Mouse (Mus musculus) spleen, adult 2 months (tissue): ENCODE measurements around the gene Pdia3. TPM values are rescaled to one million over a fixed set of nuclear protein-coding genes. Genes with fewer than 3 reads are reported as not detected.
"Not testable (repeated sequence)": the region's sequence is repeated elsewhere in the genome, so short reads cannot be mapped to it uniquely, and the experiment has no call there.

Source experiments
- DNase-seq, 2 experiments: peaks; one replicate each; pipeline versions ENCODE4 v3.0.0 to v3.0.0-alpha.2; 2012 to 2021; ENCODE audit warnings: low spot score in 2 of 2, low read depth in 1 of 2
- H3K27ac ChIP-seq: fragments of 200-500 bp; 2 replicates; pipeline ENCODE4 v1.5.1; 2012; ENCODE audit warnings: low read length, inconsistent platforms; ENCODE audit not compliant: insufficient read depth
- H3K27me3 ChIP-seq: fragments of 200-500 bp; 2 replicates; pipeline ENCODE4 v1.6.1; 2012; ENCODE audit warnings: mild to moderate bottlenecking, moderate library complexity, low read length, inconsistent platforms; ENCODE audit not compliant: control insufficient read depth, insufficient read depth
- H3K36me3 ChIP-seq: fragments of 200-500 bp; 2 replicates; pipeline ENCODE4 v1.6.1; 2012; ENCODE audit warnings: mild to moderate bottlenecking, low read length, inconsistent platforms; ENCODE audit not compliant: control insufficient read depth, insufficient read depth
- H3K4me1 ChIP-seq: fragments of 200-500 bp; 2 replicates; pipeline ENCODE4 v1.6.1; 2011; ENCODE audit warnings: inconsistent platforms; ENCODE audit not compliant: control insufficient read depth, insufficient read depth, insufficient read length
- H3K4me3 ChIP-seq: fragments of 200-500 bp; 2 replicates; pipeline ENCODE4 v1.5.1; 2011; ENCODE audit warnings: mild to moderate bottlenecking, inconsistent platforms; ENCODE audit not compliant: insufficient read depth, insufficient read length; ENCODE audit errors: extremely low read depth
- CTCF ChIP-seq: fragments of 200-500 bp; IDR thresholded peaks from 2 replicates; pipeline ENCODE4 v1.5.1; 2011; ENCODE audit warnings: mild to moderate bottlenecking, inconsistent platforms; ENCODE audit not compliant: insufficient read depth, insufficient read length, insufficient replicate concordance; ENCODE audit errors: extremely low read depth
- POLR2A ChIP-seq: fragments of 200-500 bp; IDR thresholded peaks from 2 replicates; pipeline ENCODE4 v1.6.1; 2011; ENCODE audit warnings: low read depth, low read length, inconsistent platforms
- WGBS: fragments of 180-500 bp; shearing (Covaris S2); methylation state at CpG from one replicate; pipeline ENCODE4 v1.1.7; 2018; 5-methylcytosine and 5-hydroxymethylcytosine counted together
- polyA plus RNA-seq: library from polyadenylated mRNA; depleted of rRNA; stranded (reverse); fragments of >200 nt; gene quantifications from 2 replicates; pipeline ENCODE4 v1.2.3, GENCODE M21; 2012; rRNA removed

The Pdia3 gene
- polyA plus RNA-seq, 1 experiment = 214 TPM

DNA sequence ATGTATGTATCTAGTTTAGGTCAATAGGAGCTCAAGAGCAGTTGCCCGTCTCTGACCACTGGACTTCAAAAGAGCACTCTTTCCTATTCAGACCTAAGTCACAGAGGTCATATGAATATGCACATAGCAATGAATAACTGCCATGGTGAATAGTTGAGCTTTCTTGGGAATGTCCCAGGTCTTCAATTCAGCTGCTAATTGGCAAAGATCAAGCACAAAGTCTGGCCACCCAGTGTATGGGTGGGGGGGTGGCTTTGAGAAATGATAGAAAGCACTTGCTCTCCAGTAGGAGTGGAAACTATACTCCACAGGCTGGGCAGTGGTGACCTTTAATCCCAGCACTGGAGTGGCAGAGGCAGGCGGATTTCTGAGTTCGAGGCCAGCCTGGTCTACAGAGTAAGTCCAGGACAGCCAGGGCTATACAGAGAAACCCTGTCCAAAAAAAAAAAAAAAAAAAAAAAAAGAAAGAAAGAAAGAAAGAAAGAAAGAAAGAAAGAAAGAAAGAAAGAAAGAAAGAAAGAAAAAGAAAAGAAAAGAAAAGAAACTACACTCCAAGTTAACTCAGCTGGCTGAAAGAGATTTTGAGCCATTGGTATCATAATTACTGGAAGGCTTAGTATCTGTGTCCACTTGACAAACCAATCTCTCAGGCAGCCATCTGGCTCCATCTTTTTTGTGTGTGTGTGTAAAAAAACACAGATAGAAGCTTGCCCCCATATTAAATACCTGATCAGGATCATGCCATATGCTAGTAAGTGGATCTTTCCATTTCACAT, 64.1 kb downstream of the Pdia3 start:
- no peaks in the 10 kb centered on the region for H3K36me3 ChIP-seq
- TF ChIP-seq POLR2A = no peak
- no peak for TF ChIP-seq CTCF
- H3K4me1 ChIP-seq = peaks cover 3% of the 10 kb centered on the region; the same call in 1 of the 2 replicates
- no peaks in the 10 kb centered on the region for H3K27me3 ChIP-seq
- no peak for DNase-seq
- 91% methylated on average over 3 of the region's 3 CpGs for whole genome bisulfite sequencing
- H3K27ac ChIP-seq = no peak overlapping the region
- no peak overlapping the region for H3K4me3 ChIP-seq

- TF ChIP-seq CTCF (peak; percentile 51; the same call in 1 of the 2 replicates), POLR2A (no peak)
- Histone ChIP-seq H3K27ac (no peak overlapping the region), H3K4me1 (no peaks in the 10 kb centered on the region), H3K27me3 (no peaks in the 10 kb centered on the region), H3K36me3 (no peaks in the 10 kb centered on the region), H3K4me3 (no peak overlapping the region)
- DNase-seq = peak in 1 of 2 experiments; percentile 14
- 44% methylated on average over 3 of the region's 3 CpGs for WGBS
Measured at GRCm38 (mm10) chr2:121480498-121480897, 66.9 kb downstream of the Pdia3 start.

DNA sequence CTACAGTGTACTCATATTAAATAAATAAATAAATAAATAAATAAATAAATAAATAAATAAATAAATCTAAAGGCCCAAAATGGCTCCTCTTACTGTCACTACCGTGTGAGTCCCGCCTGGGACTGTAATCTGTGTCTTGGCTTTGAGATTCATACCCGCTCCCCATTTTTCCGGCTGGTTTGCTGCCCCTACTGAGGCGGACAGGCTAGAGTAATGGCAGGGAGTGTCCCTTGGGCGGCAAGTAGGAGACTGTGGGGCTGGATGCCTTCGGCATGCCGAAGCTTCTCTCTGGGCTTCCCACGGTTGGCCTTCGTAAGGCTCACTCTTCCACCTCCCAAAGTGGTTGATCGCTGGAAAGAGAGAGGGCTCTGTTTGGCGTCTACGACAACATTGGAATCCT, 67.3 kb downstream of the Pdia3 start:
- not testable (repeated sequence) for H3K4me3 ChIP-seq, H3K27ac ChIP-seq, DNase-seq, H3K27me3 ChIP-seq, H3K36me3 ChIP-seq, H3K4me1 ChIP-seq
- WGBS = 88% methylated on average over 13 of the region's 13 CpGs

DNA sequence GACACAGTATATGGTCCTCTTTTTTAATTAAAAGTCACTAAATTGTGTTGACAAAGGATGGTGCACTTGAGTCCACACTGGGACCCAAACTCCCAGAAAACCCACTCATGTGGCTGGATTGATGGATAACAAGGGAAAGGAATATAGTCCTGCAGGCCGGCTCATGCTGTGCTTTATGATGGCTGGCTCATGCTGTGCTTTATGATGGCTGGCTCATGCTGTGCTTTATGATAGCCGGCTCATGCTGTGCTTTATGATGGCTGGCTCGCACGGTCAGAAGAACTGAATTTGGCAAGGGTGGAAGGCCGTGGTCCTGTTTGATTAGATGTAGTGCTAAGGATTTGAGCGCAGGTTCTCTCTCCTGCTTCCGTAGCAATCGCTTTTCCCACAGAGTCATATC, 70.0 kb downstream of the Pdia3 start:
- 91% methylated on average over 8 of the region's 8 CpGs for WGBS
- TF ChIP-seq POLR2A (no peak), CTCF (no peak)

GRCm38 (mm10) chr2:121484403-121484802, 70.8 kb downstream of the Pdia3 start:
- H3K27me3 ChIP-seq, H3K4me1 ChIP-seq, DNase-seq, H3K27ac ChIP-seq, H3K36me3 ChIP-seq, H3K4me3 ChIP-seq: not testable (repeated sequence)
- WGBS = 76% methylated on average over 2 of the region's 2 CpGs

More for the DNA sequence above, 70.0 kb downstream of the Pdia3 start:
- no peak for DNase-seq
- Histone ChIP-seq H3K27me3 (no peaks in the 10 kb centered on the region), H3K4me3 (no peak overlapping the region), H3K27ac (no peak overlapping the region), H3K4me1 (no peaks in the 10 kb centered on the region), H3K36me3 (no peaks in the 10 kb centered on the region)

Other genes starting within 250 kb of the Pdia3 start
- 35.7 and 37.1 TPM in 2 replicates for gene Tubgcp4, start 243.1 kb upstream of the Pdia3 start, polyA plus RNA-seq
- gene Zscan29, start 242.7 kb upstream of the Pdia3 start, polyA plus RNA-seq = 3.1 and 3.5 TPM in 2 replicates
- gene Trp53bp1, start 142.4 kb upstream of the Pdia3 start, polyA plus RNA-seq = 16.5 and 21.1 TPM in 2 replicates
- 1.2 and 1.3 TPM in 2 replicates for gene Map1a, start 124.2 kb upstream of the Pdia3 start, polyA plus RNA-seq
- 8.7 and 9.3 TPM in 2 replicates for gene Ppip5k1, start 58.4 kb upstream of the Pdia3 start, polyA plus RNA-seq
- 0.36 and 0.43 TPM in 2 replicates for gene Ckmt1, start 56.1 kb upstream of the Pdia3 start, polyA plus RNA-seq
- gene Strc, start 26.6 kb upstream of the Pdia3 start, polyA plus RNA-seq = 0.05 and 0.07 TPM in 2 replicates
- 0.89 and 0.97 TPM in 2 replicates for gene Catsper2, start within 50 bp of the Pdia3 start, polyA plus RNA-seq
- gene Ell3, start 30.5 kb downstream of the Pdia3 start, polyA plus RNA-seq = 22.8 and 26.6 TPM in 2 replicates
- gene Serf2, start 35.4 kb downstream of the Pdia3 start, polyA plus RNA-seq = 206 and 255 TPM in 2 replicates
- 3.2 and 5.8 TPM in 2 replicates for gene Hypk, start 39.5 kb downstream of the Pdia3 start, polyA plus RNA-seq
- 0.22 and 0.33 TPM in 2 replicates for gene Serinc4, start 43.0 kb downstream of the Pdia3 start, polyA plus RNA-seq
- 2.0 and 2.3 TPM in 2 replicates for gene Mfap1b, start 60.3 kb downstream of the Pdia3 start, polyA plus RNA-seq
- gene Mfap1a, start 92.9 kb downstream of the Pdia3 start, polyA plus RNA-seq = 1.4 and 1.8 TPM in 2 replicates
- 2.9 and 3.8 TPM in 2 replicates for gene Wdr76, start 92.9 kb downstream of the Pdia3 start, polyA plus RNA-seq